Mouse (Mus musculus) kidney, adult 9 months (tissue): ENCODE measurements around the gene Chd8.

Source experiments
- DNase-seq: peaks from one replicate; pipeline ENCODE4 v3.0.0; 2022

Chd8 gene

GRCm38 (mm10) chr14:52198141-52198540 is 59.4 kb downstream of the Chd8 start:
- DNase-seq, result no peak

- peak; percentile 79 for DNase-seq
These were observed 60.3 kb downstream of the Chd8 start, which contains the start of gene Supt16 for GRCm38 (mm10) chr14:52197156-52197878. TSS of gene Supt16 (minus strand) at chr14:52197416.

DNA sequence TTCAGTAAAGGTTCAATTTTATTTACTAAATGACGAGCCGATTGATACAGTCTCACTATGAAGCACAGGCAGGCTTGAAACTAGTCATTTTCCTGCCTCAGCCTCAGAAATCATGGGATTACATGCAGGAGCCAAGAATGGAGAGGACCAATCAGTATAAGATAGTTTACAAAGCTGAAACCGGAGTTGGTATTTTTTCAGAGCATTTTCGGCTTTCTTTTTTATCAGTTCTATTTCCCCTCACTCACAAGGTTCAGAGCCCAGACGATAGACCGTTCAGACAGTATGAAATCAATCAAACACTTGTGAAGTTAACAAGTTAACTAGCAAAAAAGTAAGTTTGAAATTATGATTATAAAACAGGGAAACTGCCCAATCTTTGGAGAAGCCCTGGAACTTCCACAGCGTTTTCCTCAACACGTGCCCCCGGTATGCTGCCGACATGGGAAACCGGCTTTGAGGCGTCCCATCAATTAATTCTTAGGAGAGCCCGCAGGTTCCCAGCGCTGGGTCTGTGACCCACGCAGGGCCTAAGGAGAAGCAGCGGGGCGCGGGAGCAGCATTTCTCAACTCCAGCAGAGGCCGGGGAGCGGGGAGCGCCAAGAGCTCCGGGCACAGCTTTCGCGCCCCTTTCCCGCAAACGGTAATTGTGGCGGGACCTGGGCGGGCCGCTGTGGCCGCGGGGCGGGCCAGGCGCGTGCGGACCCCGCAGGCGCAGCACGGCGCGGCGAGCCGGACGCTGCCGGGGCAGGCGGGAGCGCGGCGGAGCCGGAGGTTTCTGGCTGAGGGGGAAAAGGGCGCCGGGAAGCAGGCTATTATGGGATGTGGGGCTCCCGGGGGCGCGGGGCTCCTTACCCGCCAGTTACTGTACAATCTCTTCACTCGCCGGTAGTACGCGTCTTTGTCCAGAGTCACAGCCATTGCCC is 61.1 kb downstream of the Chd8 start:
- peak; percentile 17 for DNase-seq

DNA sequence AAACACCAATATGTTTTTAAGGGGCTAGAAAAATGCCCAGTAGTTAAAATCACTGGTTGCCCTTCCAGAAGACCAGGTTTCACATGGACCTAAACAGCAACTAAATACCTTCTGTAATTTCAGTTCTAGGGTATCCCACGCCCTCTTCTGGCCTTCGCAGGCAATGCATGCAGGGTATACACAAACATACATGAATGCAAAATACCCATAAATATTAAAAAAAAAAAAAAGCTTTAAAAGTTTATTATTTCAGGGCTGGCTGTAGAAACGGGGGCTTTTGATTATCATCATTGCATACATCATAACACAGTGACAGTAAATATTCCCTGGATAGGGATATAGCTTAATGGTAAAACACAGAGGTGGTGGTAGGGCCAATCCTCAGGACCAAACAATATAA is 61.9 kb downstream of the Chd8 start:
- peak; percentile 60 for DNase-seq

DNA sequence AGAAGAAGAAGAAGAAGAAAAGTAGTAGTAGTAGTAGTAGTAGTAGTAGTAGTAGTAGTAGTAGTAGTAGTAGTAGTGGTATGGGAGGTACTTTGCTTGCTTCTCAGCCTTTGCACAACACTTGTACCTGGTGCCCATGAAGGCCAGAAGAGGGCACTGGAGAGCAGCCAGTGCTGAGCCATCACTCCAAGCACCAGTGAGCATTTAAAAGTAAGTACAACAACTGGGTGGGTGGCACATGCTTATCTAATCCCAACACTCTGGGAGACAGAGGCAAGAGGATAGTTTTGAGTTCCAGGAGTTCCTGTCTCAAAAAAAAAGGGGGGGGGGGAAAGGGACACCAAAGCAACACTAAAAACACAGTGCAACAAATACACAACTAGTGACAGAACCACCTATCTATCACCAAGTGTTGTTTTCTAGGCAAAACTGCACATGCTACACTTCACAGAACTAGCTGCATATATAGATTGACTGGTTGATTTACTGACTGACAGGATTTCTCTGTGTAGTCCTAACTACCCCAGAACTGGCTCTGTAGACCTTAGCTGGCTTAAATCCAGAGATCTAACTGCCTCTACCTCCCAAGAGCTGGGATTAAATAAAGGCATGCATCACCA is 66.7 kb downstream of the Chd8 start:
- DNase-seq, result peak; percentile 38

DNA sequence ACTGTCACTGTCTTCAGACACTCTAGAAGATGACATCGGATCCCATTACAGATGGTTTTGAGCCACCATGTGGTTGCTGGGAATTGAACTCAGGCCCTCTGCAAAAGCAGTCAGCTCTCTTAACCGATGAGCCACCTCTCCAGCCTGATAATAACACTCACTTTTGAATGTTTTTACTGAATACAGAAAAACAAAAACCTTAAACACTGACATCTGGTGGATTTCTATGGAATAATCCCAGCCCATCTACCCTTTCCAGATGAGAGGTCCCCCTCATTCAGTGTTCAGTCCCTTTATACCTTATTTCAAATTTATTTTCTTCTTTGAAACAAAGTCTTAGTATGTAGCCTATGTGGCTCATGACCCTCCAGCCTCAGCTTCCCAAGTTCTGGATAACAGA is 68.1 kb downstream of the Chd8 start:
- DNase-seq, result no peak

DNA sequence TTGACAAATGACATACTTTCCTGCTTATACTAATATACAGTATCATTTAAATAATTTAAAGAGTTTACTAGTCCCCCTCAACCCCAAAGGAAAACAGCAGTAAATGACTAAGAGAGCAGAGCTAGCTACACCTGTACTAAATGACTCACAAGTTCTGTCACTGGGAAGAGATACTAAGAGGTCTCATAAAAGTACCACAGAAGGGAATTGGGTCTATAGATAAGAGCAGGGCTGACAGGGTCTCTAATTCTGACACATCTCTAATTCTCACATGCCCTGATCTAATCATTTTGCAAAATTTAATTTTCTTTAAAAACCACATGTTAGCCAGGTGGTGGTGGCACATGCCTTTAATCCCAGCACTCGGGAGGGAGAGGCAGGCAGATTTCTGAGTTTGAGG is 68.8 kb downstream of the Chd8 start:
- DNase-seq, result no peak

GRCm38 (mm10) chr14:52166571-52166970 is 91.0 kb downstream of the Chd8 start:
- DNase-seq, result peak; percentile 6

- no peak for DNase-seq
These were observed 96.7 kb downstream of the Chd8 start for GRCm38 (mm10) chr14:52160911-52161310.

- DNase-seq, result no peak
These were observed 102.6 kb downstream of the Chd8 start for GRCm38 (mm10) chr14:52155008-52155407.

DNA sequence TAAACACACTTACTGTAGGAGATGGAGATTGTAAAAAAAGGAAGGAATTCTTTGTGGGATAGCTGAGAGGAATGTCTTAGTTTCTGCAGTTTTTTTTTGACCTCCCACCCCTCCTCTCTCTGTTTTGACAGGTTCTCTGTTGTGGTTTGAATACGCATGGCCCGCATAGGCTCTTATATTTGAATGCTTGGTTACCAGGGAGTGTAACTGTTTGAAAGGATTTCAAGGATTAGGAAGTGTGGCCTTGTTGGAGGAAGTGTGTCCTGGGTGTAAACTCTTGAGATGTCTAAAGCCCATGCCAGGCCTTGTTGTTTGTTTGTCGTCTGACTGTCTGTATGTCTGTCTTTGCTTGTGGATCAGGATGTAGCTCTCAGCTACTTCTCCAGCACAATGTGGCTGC is 105.0 kb downstream of the Chd8 start:
- DNase-seq, result no peak

GRCm38 (mm10) chr14:52152179-52152578 is 105.4 kb downstream of the Chd8 start:
- no peak for DNase-seq

DNA sequence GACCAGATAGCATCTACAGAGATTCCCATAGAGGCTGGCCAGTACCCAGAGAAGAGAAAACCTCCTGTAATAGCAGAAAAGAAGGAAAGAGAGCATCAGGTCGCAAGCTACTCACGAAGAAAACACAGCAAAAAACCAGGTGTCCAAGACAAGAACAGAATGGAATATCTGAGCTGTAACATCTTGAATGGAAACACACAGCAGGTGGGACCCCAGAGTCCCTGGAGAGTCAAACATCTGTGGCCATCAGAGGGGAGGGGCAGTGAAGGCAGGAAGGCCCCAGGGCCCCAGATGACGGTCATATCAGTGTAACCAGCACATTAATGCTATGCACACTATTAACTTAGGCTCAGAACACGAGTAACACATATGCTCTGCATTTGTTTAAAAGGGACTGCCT is 107.7 kb downstream of the Chd8 start:
- no peak for DNase-seq
